Mouse (Mus musculus): Measurements from ENCODE around the gene Srgap2. TPM values are rescaled to one million over a fixed set of nuclear protein-coding genes. Genes with fewer than 3 reads are reported as not detected.

The Srgap2 gene
- polyA plus RNA-seq, 1 experiment from 2014 or later: 18.7 TPM

- H3K27me3 ChIP-seq (ENCODE audit: insufficient read depth, poor library complexity, severe bottlenecking): no peaks in the 10 kb centered on the region
- no peaks in the 10 kb centered on the region for H3K9me3 ChIP-seq
- no peak overlapping the region for H3K27ac ChIP-seq
- DNase-seq (ENCODE audit: low spot score): no peak
- peaks cover 5% of the 10 kb centered on the region; the same call in 1 of the 2 replicates for H3K4me1 ChIP-seq
- whole genome bisulfite sequencing: 58% methylated on average over 1 of the region's 1 CpGs
- H3K36me3 ChIP-seq: no peaks in the 10 kb centered on the region
- no peak overlapping the region for H3K4me3 ChIP-seq
Observed at GRCm38 (mm10) chr1:131514197-131514596, 13.0 kb downstream of the Srgap2 start.

- no peaks in the 10 kb centered on the region for H3K27me3 ChIP-seq (ENCODE audit: insufficient read depth, poor library complexity, severe bottlenecking)
- WGBS: 74% methylated on average over 2 of the region's 2 CpGs
- H3K4me1 ChIP-seq: peaks cover 5% of the 10 kb centered on the region; the same call in 1 of the 2 replicates
- no peak overlapping the region for H3K4me3 ChIP-seq
- H3K36me3 ChIP-seq: no peaks in the 10 kb centered on the region
- no peaks in the 10 kb centered on the region for H3K9me3 ChIP-seq
- no peak overlapping the region for H3K27ac ChIP-seq
- no peak for DNase-seq (ENCODE audit: low spot score)
Observed at GRCm38 (mm10) chr1:131513136-131513535, 14.0 kb downstream of the Srgap2 start.

DNA sequence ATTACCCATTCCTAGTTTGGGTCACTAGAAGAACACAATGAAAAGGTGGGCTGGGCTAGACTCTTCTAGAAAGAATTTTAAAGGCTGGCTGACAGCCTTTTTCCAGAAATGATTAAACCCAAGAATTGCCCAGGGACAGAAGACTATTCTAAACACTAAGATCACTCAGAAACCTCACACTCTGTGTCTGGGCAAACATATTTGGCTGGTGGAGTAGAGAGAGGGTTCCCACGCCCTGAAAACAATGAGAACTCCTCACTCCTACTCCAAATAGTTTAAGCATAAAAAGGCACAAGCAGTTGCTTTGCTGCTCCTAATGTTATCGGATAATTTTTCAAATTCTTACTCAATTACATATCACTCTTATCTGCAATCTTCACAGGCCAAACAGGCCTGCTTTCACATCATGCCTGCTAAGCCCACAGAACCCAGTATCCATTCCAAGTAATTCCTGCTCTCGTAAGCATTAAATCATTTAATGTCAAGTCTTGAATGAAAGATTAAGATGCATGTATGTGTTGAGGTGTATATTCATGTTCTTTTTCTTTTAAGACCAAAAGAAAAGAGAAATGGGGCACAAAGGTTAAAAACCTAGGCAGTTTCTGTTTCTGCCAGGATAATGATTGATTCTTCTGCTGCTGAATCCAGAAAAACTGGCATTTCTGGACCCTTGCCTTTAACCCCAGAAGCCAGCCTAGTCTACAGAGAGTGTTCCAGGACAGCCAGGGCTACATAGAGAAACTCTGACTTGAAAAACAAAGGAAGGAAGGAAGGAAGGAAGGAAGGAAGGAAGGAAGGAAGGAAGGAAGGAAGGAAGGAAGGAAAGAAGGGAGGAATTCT, 15.3 kb downstream of the Srgap2 start:
- Histone ChIP-seq H3K36me3 (no peaks in the 10 kb centered on the region), H3K4me1 (peaks cover 5% of the 10 kb centered on the region; the same call in 1 of the 2 replicates), H3K27me3 (ENCODE audit: insufficient read depth, poor library complexity, severe bottlenecking) (no peaks in the 10 kb centered on the region), H3K9me3 (no peaks in the 10 kb centered on the region), H3K4me3 (no peak overlapping the region), H3K27ac (no peak overlapping the region)
- WGBS: 67% methylated on average over 3 of the region's 3 CpGs
- DNase-seq (ENCODE audit: low spot score): no peak

DNA sequence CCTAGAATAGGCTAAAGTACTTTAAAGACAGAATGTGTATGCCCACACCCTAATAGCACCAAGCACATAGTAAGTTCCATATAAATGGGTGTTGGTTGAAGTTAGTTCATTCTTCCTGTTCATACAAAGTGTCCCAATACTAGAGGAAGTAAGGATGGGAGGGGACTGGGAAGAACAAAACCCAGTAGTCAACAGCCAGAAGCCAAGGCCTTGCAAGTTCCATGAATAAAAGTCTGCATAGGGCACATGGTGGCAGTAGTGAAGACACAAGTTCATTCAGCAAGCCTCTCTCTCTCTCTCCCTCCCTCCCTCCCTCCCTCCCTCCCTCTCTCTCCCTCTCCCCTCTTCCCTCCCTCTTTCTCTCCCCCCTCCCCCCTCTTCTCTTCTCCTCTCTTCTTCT, 16.0 kb downstream of the Srgap2 start:
- Histone ChIP-seq H3K9me3 (no peaks in the 10 kb centered on the region), H3K36me3 (no peaks in the 10 kb centered on the region), H3K4me1 (peaks cover 8% of the 10 kb centered on the region; the same call in 1 of the 2 replicates), H3K27me3 (ENCODE audit: insufficient read depth, poor library complexity, severe bottlenecking) (no peaks in the 10 kb centered on the region), H3K4me3 (no peak overlapping the region), H3K27ac (no peak overlapping the region)
- DNase-seq (ENCODE audit: low spot score): no peak

GRCm38 (mm10) chr1:131501681-131502080, 25.5 kb downstream of the Srgap2 start:
- H3K4me1 ChIP-seq: 0 out of 2 replicates have a peak, but pooled peaks cover 6% of the 10 kb centered on the region
- H3K27ac ChIP-seq: no peak overlapping the region
- H3K4me3 ChIP-seq: no peak overlapping the region
- 88% methylated on average over 1 of the region's 1 CpGs for WGBS
- no peaks in the 10 kb centered on the region for H3K36me3 ChIP-seq
- H3K9me3 ChIP-seq: no peaks in the 10 kb centered on the region
- no peak for DNase-seq (ENCODE audit: low spot score)
- no peaks in the 10 kb centered on the region for H3K27me3 ChIP-seq (ENCODE audit: insufficient read depth, poor library complexity, severe bottlenecking)

GRCm38 (mm10) chr1:131498231-131498630, 28.9 kb downstream of the Srgap2 start:
- H3K9me3 ChIP-seq: no peaks in the 10 kb centered on the region
- DNase-seq (ENCODE audit: low spot score): no peak
- 82% methylated on average over 1 of the region's 1 CpGs for WGBS
- no peaks in the 10 kb centered on the region for H3K27me3 ChIP-seq (ENCODE audit: insufficient read depth, poor library complexity, severe bottlenecking)
- H3K36me3 ChIP-seq: no peaks in the 10 kb centered on the region
- H3K27ac ChIP-seq: no peak overlapping the region
- H3K4me1 ChIP-seq: peaks cover 14% of the 10 kb centered on the region
- no peak overlapping the region for H3K4me3 ChIP-seq

DNA sequence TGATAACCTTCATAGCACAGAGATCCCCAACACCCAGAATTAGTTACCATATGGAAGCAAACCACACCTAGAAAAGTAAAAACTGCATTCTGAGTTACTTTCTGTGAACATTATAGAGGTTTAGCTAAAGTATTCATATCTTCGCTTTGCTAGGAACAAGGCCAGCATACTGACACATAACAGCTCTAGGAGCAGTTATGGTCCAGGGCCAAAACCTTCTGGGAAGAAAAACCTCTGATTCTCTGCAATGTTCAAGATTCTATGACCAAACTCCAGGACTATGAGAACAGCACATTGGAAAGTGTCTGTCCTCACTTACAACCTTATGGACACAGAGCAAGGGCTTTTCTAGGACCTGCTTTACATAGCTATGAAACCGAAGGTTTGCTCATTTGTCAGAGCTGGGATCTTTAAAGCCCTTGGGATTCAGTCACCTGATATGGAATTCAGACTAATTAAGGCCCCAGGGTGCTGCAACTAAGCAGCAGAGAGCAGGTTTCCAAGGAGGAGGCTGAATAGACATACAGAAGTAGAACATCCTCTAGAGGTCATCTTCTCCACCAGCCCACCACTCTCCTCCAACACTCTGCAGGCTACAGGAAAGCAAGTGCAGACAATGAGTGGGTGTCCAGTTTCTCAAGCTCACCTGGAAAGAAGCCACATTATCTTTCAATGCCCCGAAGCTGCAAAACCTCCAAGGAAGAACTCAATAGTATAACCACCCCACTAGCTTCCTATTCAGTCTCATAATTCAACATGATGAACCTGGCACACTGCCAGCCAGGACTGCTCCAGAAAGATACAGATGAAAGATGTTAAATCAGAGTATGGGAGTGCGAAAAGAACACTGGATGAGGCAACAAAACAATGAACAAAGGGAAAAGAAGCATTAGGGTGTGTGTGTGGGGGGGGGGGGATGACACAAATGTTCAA, 32.9 kb downstream of the Srgap2 start:
- Histone ChIP-seq H3K4me3 (no peak overlapping the region), H3K27ac (no peak overlapping the region), H3K27me3 (ENCODE audit: insufficient read depth, poor library complexity, severe bottlenecking) (no peaks in the 10 kb centered on the region), H3K36me3 (no peaks in the 10 kb centered on the region), H3K4me1 (peaks cover 35% of the 10 kb centered on the region), H3K9me3 (no peaks in the 10 kb centered on the region)
- 90% methylated on average over 4 of the region's 4 CpGs for WGBS
- DNase-seq (ENCODE audit: low spot score): no peak

DNA sequence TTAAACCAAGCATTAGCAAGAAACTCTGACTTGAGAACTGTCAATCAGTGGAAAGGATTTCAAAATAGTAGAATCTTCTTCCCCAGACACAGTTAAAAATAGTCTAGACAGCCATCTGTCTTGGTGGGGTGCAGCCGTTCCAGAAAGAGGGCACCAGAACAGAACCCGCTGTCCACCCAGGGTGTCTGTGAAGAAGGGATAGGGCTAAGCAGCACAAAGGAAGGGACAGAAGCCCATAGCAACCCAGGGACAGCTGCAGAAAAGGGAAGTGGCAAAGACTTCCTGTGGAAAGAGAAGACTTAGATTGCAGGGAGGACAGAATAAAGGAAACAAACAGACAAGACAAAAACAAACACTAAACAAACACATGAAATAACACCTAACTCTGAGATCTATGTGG, 34.8 kb downstream of the Srgap2 start:
- WGBS: 26% methylated on average over 2 of the region's 2 CpGs
- DNase-seq (ENCODE audit: low spot score): no peak
- Histone ChIP-seq H3K27ac (0 out of 2 replicates have a peak overlapping the region, but pooled peaks have one; percentile 13), H3K4me3 (no peak overlapping the region), H3K4me1 (peaks cover 39% of the 10 kb centered on the region), H3K27me3 (ENCODE audit: insufficient read depth, poor library complexity, severe bottlenecking) (no peaks in the 10 kb centered on the region), H3K36me3 (no peaks in the 10 kb centered on the region), H3K9me3 (no peaks in the 10 kb centered on the region)

DNA sequence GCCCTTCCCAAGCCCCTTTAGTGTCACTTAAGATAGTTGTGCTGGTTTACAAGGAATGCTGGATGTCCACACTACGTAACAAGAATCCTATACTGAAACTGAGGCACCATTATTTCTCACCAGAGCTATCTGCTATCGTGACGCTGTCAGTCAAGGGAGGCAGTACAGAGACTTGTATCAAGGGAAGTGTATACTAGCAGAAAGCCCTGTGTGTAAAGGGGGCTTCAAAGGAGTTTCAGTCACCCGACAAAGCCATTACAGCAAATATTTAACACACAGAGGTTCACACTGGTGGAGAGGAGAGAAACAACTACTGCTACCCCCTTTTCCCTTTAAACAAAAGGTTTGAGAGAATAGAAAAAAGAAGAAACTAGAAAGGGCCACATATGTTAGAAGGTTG, 35.6 kb downstream of the Srgap2 start:
- no peak overlapping the region for H3K4me3 ChIP-seq
- no peaks in the 10 kb centered on the region for H3K36me3 ChIP-seq
- 22% methylated on average over 4 of the region's 4 CpGs for WGBS
- peaks cover 45% of the 10 kb centered on the region for H3K4me1 ChIP-seq
- no peak for DNase-seq (ENCODE audit: low spot score)
- no peaks in the 10 kb centered on the region for H3K27me3 ChIP-seq (ENCODE audit: insufficient read depth, poor library complexity, severe bottlenecking)
- H3K9me3 ChIP-seq: no peaks in the 10 kb centered on the region
- 0 out of 2 replicates have a peak overlapping the region, but pooled peaks have one; percentile 6 for H3K27ac ChIP-seq

DNA sequence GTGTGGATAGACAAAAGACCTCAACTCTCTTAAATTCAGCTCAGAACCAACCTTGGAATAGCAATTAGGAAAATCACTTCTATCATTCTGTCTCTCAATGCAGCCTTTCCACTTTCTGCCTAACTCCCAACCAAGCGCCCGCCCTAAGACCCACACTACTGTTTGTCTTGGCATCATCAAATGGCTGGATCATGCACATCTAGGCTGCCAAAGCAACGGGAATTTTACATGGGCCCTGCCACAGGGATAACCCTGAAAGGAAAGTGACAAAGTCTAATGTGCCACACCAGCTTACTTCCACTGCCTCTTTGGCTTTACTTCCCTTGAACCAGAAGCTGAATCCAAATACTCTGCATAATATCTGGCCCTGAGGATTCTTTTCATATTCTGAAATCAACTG, 37.8 kb downstream of the Srgap2 start:
- 83% methylated on average over 3 of the region's 3 CpGs for WGBS
- Histone ChIP-seq H3K4me3 (no peak overlapping the region), H3K4me1 (peaks cover 42% of the 10 kb centered on the region), H3K27me3 (ENCODE audit: insufficient read depth, poor library complexity, severe bottlenecking) (no peaks in the 10 kb centered on the region), H3K27ac (no peak overlapping the region), H3K36me3 (no peaks in the 10 kb centered on the region), H3K9me3 (no peaks in the 10 kb centered on the region)
- no peak for DNase-seq (ENCODE audit: low spot score)

- Histone ChIP-seq H3K4me3 (no peak overlapping the region), H3K4me1 (peaks cover 24% of the 10 kb centered on the region), H3K36me3 (no peaks in the 10 kb centered on the region), H3K27ac (no peak overlapping the region), H3K27me3 (ENCODE audit: insufficient read depth, poor library complexity, severe bottlenecking) (no peaks in the 10 kb centered on the region), H3K9me3 (no peaks in the 10 kb centered on the region)
- DNase-seq (ENCODE audit: low spot score): no peak
- 68% methylated on average over 5 of the region's 5 CpGs for WGBS
Observed at GRCm38 (mm10) chr1:131486094-131486850, 40.9 kb downstream of the Srgap2 start.

GRCm38 (mm10) chr1:131482242-131482641, 44.9 kb downstream of the Srgap2 start:
- Histone ChIP-seq H3K27me3 (ENCODE audit: insufficient read depth, poor library complexity, severe bottlenecking) (no peaks in the 10 kb centered on the region), H3K4me1 (peaks cover 24% of the 10 kb centered on the region), H3K9me3 (0 out of 2 replicates have a peak, but pooled peaks cover 2% of the 10 kb centered on the region), H3K36me3 (peaks cover 8% of the 10 kb centered on the region), H3K4me3 (no peak overlapping the region), H3K27ac (no peak overlapping the region)
- no peak for DNase-seq (ENCODE audit: low spot score)
- 87% methylated on average over 3 of the region's 3 CpGs for WGBS

All from heart, embryonic 10.5 days (tissue).